Mouse (Mus musculus) effector memory CD4-positive, alpha-beta T cell, adult 5 months (primary cell): ENCODE data around the gene Endou. TPM values are rescaled to one million over a fixed set of nuclear protein-coding genes. Genes with fewer than 3 reads are reported as not detected.

Source experiments
- polyA plus RNA-seq: library from polyadenylated mRNA; unstranded; fragments of 100-300 nt; shearing (Covaris generic); gene quantifications from one replicate; pipeline ENCODE4 v1.2.1, GENCODE M21; 2017

Endou gene
- not detected for polyA plus RNA-seq

DNA sequence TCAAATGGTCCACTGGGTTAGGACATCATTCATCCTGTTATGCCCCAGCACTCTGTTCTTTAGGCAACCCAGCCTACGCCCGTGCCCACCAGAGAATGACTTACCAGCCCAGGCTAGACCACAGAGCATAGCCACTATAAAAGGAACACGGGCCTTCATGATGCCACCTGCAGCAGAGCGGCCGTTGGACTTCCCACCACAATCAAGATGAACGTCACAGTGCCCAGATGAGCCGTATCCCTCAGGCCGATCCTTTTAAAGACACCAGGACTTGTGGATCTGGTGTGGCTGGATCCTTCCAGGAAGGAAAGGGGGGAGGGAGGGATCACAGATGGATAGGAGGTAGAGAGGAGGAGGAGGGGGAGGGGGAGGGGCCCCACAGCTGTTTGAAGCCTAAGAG lies at the start of gene Endou:
Gene Endou (minus strand): TSS at position 229 of the 400 bp plus-strand sequence.

GRCm38 (mm10) chr15:97778311-97779098 lies 47.4 kb upstream of the Endou start, which contains the start of gene Slc48a1:
TSS of gene Slc48a1 (plus strand) at chr15:97778520.

GRCm38 (mm10) chr15:97767280-97768186 lies 36.4 kb upstream of the Endou start, which contains the start of gene Rapgef3:
TSS of gene Rapgef3 (minus strand) at chr15:97767972.

DNA sequence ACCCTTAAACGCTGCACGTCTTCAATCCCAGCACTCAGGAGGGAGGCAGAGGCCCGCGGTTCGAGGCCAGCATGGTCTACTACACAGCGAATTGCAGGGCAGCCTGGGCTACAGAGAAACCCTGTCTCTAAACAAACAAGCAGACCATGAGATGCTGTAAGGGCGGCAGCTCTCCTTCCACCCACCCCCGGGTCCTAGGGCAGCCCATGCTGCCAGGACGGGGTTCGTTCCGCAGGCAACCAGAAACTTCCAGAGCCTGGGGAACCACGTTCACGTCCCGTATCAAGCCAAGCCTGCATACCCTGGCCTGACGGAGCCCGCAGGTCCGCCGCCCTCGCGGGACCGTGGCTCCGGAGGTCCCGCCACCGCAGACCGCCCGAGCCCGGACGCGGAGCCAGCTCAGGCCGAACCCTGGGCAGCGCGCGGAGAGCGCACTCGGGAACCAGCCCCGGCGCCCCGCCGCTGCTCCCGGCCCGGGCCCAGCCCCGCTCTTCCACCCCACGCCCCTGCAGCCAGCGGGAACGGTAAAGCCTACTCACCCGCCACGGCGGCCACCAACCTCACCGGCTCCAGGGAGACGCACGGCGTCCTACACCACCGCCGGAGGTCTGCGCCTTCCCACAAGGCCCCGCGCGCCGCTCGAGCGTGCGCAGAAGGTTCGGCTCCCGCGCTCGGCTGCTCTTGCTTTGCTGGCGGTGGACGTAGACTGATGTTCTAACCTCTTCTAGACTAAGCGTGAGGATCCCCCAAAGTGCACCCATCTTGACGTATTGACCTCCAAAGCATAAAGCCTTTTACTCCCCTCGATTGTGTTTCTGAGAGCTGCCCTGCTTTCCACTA lies 25.7 kb downstream of the Endou start, which contains the start of gene Rpap3:
Gene Rpap3 (minus strand): TSS at position 615 of the 840 bp plus-strand sequence.

Other genes with a start within 250 kb of the Endou start
- 22.9 TPM for gene Rpap3, start 25.5 kb downstream of the Endou start, polyA plus RNA-seq
- gene Rapgef3, start 36.6 kb upstream of the Endou start, polyA plus RNA-seq = 0.94 TPM
- 40.2 TPM for gene Slc48a1, start 47.2 kb upstream of the Endou start, polyA plus RNA-seq
- 47.9 TPM for gene Hdac7, start 113.2 kb upstream of the Endou start, polyA plus RNA-seq
- gene Vdr, start 179.3 kb upstream of the Endou start, polyA plus RNA-seq = 0.22 TPM
- gene Tmem106c, start 232.9 kb upstream of the Endou start, polyA plus RNA-seq = 17.0 TPM